Mouse (Mus musculus) c-Kit-positive CD71-positive TER-119-positive erythroid progenitor cells, embryonic 14.5 days (primary cell): ENCODE results near the gene Katna1.
A peak's percentile ranks its signal among the peaks of the same experiment; 100 is the strongest.
"Not testable (repeated sequence)": the region's sequence is repeated elsewhere in the genome, so short reads cannot be mapped to it uniquely, and the experiment has no call there.

Experiments
- DNase-seq: peaks from one replicate; pipeline ENCODE4 v3.0.0-alpha.2; 2013; ENCODE audit warnings: low spot score

The Katna1 gene

GRCm38 (mm10) chr10:7725751-7726500 is at the start of gene Katna1:
Gene Katna1, plus strand, starts transcription at chr10:7726000.
- DNase-seq = peak; percentile 95

GRCm38 (mm10) chr10:7680731-7681301 is 45.0 kb upstream of the Katna1 start, which contains the start of the genes Pcmt1 and Lats1:
Gene Pcmt1, minus strand, starts transcription at chr10:7681136.
Gene Lats1, plus strand, starts transcription at chr10:7681214.
- DNase-seq = peak; percentile 69

GRCm38 (mm10) chr10:7681343-7682025 is 44.3 kb upstream of the Katna1 start:
- DNase-seq = peak; percentile 62

DNA sequence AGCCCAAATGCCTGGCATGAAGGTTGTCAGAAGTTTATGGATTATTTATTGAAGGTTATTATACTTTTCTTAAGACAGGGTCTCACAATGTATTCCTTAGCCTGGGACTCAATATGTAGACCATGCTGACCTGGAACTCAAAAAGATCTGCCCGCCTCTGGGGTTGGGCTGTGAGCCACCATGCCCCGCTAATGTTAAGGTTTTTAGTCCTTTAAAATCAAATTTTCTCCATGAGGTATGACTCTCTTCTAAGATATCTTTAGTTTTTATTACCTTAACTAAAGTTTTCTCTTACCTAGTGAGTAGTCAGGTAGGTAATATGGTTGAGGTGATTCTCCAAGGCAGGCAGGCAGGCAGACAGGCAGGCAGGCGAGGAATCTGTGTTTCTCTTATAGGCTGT is 43.6 kb upstream of the Katna1 start:
- peak; percentile 21 for DNase-seq

DNA sequence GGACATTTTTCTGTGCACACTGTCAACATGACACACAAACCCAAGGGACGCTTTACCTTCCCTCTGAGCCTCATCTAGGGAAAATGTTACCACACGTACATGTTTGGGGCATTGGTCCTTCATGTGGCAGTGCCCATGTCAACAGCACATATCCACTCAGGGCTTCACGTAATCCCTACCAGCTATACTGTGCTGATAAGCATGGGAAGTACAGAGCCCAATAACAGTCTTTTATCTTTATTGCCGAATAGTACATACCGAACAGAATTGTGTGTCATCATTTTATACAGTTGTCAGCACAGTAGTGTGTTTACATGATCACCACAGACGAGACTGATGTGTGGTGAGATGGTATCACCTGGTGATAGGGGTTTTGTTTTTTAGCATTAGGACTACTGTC is 38.9 kb upstream of the Katna1 start:
- DNase-seq = no peak

GRCm38 (mm10) chr10:7695286-7695685 is 30.5 kb upstream of the Katna1 start:
- DNase-seq = no peak

- no peak for DNase-seq
Measured at GRCm38 (mm10) chr10:7700120-7700519, 25.7 kb upstream of the Katna1 start.

- no peak for DNase-seq
Measured at GRCm38 (mm10) chr10:7702586-7702985, 23.2 kb upstream of the Katna1 start.

- DNase-seq = no peak
Measured at GRCm38 (mm10) chr10:7710121-7710520, 15.7 kb upstream of the Katna1 start.

- no peak for DNase-seq
Measured at GRCm38 (mm10) chr10:7712506-7712905, 13.3 kb upstream of the Katna1 start.

DNA sequence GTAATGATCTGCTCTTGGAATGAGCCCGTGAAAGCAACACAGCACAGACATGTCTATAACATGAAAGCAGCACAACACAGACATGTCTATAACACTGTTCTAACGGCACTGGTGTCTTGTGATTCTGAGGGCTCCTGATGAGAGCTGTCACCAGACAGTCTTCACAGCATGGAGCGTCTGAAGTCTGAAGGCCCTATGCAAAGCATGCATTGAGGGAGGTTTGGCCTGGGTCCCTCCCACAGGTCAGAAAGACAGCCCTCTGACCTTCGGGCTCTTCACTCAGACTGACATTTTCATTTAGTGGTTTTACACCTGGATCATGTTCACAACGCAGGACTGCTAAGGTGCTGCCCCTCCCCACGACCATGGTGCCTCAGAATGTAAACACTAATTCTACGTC is 10.7 kb upstream of the Katna1 start:
- DNase-seq = no peak

DNA sequence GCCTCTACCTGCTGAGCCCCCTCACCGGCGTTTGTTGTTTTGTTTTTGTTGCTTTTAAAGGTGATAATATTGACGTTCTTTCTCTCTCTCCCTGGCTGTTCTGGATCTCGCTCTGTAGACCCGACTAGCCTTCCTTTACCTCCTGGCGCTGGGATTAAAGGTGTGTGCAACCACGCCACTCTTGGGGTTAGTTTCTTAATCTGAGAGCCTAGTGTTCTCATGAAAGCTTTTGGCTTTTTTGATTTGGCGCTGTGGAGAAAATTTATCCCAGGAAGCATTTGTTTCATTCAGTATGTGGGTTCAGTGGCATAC is 657 bp downstream of the Katna1 start:
- peak; percentile 22 for DNase-seq

DNA sequence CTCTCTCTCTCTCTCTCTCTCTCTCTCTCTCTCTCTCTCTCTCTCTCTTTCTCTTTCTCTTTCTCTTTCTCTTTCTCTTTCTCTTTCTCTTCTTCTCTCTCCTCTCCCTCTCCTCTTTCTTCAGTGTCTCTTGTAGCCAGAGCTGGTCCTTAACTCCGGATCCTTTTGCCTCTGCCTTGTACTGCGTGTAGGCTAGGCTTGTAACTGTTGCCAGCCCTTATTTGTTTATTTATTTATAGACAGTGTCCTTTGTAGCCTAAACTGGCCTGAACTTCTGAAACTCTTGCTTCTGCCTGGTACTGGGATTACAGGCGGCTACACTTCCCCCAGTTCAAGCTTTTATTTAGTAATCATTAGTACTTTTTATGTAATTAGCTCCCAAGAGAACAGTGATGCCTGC is 1.2 kb downstream of the Katna1 start:
- no peak for DNase-seq

- DNase-seq = no peak
Measured at GRCm38 (mm10) chr10:7731582-7731981, 5.8 kb downstream of the Katna1 start.

- DNase-seq = no peak
Measured at GRCm38 (mm10) chr10:7737122-7737521, 11.3 kb downstream of the Katna1 start.

DNA sequence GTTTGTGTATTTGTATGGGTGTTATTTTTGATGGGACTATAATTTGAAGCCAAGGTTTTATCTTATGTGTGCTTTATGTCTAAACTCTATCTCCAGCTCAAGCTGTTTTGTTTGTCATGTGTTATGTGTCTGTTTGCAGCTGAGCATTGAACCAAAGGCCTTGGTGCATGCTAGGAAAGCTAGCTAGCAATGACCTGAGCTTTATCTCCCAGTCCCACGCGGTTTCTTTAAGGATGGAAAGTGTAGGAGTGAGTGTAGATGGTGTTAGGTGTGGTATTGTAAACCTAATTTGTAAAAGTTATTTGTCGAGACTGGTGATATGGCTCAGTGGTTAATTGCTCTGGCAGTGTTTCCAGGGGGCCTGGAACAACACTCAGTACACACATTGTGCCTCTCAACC is 12.1 kb downstream of the Katna1 start:
- peak; percentile 39 for DNase-seq

GRCm38 (mm10) chr10:7745528-7745927 is 19.7 kb downstream of the Katna1 start:
- not testable (repeated sequence) for DNase-seq

DNA sequence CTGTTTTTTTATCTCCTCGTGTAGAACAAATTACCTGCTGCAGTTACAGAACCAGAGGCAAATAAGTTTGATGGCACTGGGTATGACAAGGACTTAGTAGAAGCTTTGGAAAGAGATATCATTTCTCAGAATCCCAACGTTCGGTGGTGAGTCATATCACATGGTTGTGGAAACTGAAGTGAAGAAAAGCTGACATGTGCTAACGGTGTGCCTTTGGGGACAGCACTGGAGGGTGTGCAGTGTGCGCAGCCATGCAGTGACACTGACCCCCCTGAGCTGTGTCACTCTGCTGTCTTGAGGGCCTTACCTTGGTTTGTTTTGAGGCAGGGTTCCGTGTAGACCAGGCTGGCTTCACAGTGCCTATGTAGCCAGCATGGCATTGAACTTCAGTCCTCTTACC is 23.0 kb downstream of the Katna1 start:
- no peak for DNase-seq

- DNase-seq = no peak
Measured at GRCm38 (mm10) chr10:7757544-7757943, 31.7 kb downstream of the Katna1 start.

DNA sequence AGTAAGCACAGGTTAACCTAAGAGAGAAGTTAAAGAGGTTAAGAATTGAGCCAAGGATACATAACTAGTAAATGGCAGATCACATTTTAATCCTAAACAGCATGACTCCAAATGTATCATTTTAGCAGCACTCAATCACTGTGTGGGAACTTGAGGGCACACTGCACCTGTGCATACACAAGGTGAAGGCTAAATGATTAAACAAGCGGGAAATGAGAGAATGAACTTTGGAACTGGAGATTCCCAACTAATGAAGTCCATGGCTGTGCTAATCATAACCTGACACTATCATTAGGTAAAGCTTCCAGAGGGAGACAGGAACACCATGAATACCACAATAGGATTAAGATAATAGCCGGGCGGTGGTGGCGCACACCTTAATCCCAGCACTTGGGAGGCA is 46.5 kb downstream of the Katna1 start:
- no peak for DNase-seq

GRCm38 (mm10) chr10:7772769-7773168 is 47.0 kb downstream of the Katna1 start:
- DNase-seq = no peak

- DNase-seq = no peak
Measured at GRCm38 (mm10) chr10:7775421-7775820, 49.6 kb downstream of the Katna1 start.

DNA sequence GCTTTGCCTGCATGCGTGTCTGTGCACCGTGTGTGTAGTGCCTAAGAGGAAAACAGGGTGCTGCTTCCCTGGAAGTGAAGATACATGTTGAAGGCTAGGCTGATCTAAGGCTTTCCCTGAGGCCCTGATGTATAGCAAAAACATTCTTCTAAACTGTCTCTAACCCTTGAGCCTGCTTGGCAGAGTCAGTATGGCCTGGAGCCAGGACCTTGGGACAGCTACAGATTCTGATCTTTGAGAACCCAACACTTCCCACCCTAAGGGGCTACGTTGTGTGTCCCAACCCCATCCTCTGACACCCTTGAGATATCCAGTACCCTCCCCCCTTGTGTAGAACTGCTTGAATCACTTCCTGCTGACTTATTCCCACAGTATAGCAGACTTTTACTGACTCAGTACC is 52.6 kb downstream of the Katna1 start:
- no peak for DNase-seq
